Mouse (Mus musculus) heart, embryonic 13.5 days (tissue): Measurements from ENCODE around the gene Bend6. TPM values are rescaled to one million over a fixed set of nuclear protein-coding genes. Genes with fewer than 3 reads are reported as not detected.
A peak's percentile ranks its signal among the peaks of the same experiment; 100 is the strongest.

Experiments
- ATAC-seq: fragments of 200-750 bp; cut with Nextera tagmentation; 2 replicates; pipeline ENCODE4 v1.8.0; 2017; ENCODE audit warnings: moderate TSS enrichment; ENCODE audit not compliant: insufficient number of reproducible peaks, low FRiP score, low TSS enrichment; ENCODE audit errors: extremely low read depth
- H3K27ac ChIP-seq: fragments of 300-500 bp; sonication (generic); replicated peaks from 2 replicates; pipeline ENCODE4 v1.5.1; 2015; ENCODE audit warnings: moderate library complexity, mild to moderate bottlenecking, inconsistent platforms
- H3K27me3 ChIP-seq: fragments of 300-500 bp; sonication (generic); replicated peaks from 2 replicates; pipeline ENCODE4 v1.6.1; 2015; ENCODE audit warnings: mild to moderate bottlenecking, inconsistent platforms
- H3K36me3 ChIP-seq: fragments of 300-500 bp; sonication (generic); 2 replicates; pipeline ENCODE4 v1.6.1; 2015; ENCODE audit warnings: mild to moderate bottlenecking, inconsistent platforms
- H3K4me1 ChIP-seq: fragments of 300-500 bp; sonication (generic); 2 replicates; pipeline ENCODE4 v1.6.1; 2015; ENCODE audit warnings: inconsistent platforms
- H3K4me2 ChIP-seq: fragments of 300-500 bp; sonication (generic); 2 replicates; pipeline ENCODE4 v1.6.1; 2015; ENCODE audit warnings: inconsistent platforms, mild to moderate bottlenecking, moderate library complexity
- H3K4me3 ChIP-seq: fragments of 300-500 bp; sonication (generic); 2 replicates; pipeline ENCODE4 v1.5.1; 2015; ENCODE audit warnings: moderate library complexity, mild to moderate bottlenecking, inconsistent platforms
- H3K9ac ChIP-seq: fragments of 300-500 bp; sonication (generic); 2 replicates; pipeline ENCODE4 v1.6.1; 2015; ENCODE audit warnings: inconsistent platforms, mild to moderate bottlenecking, moderate library complexity
- H3K9me3 ChIP-seq: fragments of 300-500 bp; sonication (generic); 2 replicates; pipeline ENCODE4 v1.6.1; 2016; ENCODE audit warnings: inconsistent platforms
- WGBS: fragments of 180-500 bp; shearing (Covaris S2); methylation state at CpG from one replicate; pipeline ENCODE4 v1.1.7; 2015; ENCODE audit warnings: mixed read lengths; 5-methylcytosine and 5-hydroxymethylcytosine counted together
- polyA plus RNA-seq: library from polyadenylated mRNA; unstranded; fragments of >200 nt; fragmentation: Nextera tagmentation; extraction: Ambion mirVana; gene quantifications from 2 replicates; pipeline ENCODE4 v1.2.1, GENCODE M21; 2015

Gene Bend6
- polyA plus RNA-seq, 1 experiment from 2014 or later, result 4.4 TPM

DNA sequence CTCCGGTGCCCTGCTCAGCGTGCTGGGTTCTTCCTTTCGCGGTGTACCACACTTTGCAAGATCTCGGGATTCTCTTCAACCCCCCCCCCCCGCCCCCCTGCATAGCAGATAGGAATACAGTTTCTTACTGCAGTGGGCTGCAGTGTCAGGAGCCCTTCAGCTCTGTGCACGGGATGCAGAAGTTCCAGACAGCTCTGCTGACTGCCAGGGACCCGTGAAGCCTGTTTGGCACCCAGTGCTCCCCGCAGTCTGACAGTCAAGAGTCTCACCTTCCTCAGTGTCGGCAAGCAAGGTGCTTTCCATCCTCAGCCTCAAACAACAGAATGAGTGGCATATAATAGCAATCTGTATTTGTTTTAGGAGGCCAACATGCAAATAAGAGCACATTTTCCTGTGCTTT is 1.4 kb downstream of the Bend6 start:
- Histone ChIP-seq H3K27me3 (peaks cover 42% of the 10 kb centered on the region), H3K9me3 (no peaks in the 10 kb centered on the region), H3K4me3 (no peak overlapping the region), H3K36me3 (no peaks in the 10 kb centered on the region), H3K9ac (no peak overlapping the region), H3K4me1 (peaks cover 32% of the 10 kb centered on the region), H3K4me2 (no peak overlapping the region), H3K27ac (no peak overlapping the region)
- WGBS, result 29% methylated on average over 10 of the region's 10 CpGs
- ATAC-seq, result no peak

GRCm38 (mm10) chr1:33903587-33903986 is 4.0 kb downstream of the Bend6 start:
- no peaks in the 10 kb centered on the region for H3K36me3 ChIP-seq
- no peaks in the 10 kb centered on the region for H3K9me3 ChIP-seq
- peaks cover 14% of the 10 kb centered on the region for H3K4me1 ChIP-seq
- H3K27me3 ChIP-seq, result peaks cover 29% of the 10 kb centered on the region
- peak overlapping the region; percentile 64 for H3K9ac ChIP-seq
- peak overlapping the region; percentile 57 for H3K4me2 ChIP-seq
- WGBS, result 17% methylated on average over 9 of the region's 9 CpGs
- no peak overlapping the region for H3K27ac ChIP-seq
- peak overlapping the region; percentile 31; the same call in 1 of the 2 replicates for H3K4me3 ChIP-seq
- no peak for ATAC-seq

- Histone ChIP-seq H3K4me1 (peaks cover 22% of the 10 kb centered on the region), H3K9me3 (no peaks in the 10 kb centered on the region), H3K36me3 (no peaks in the 10 kb centered on the region), H3K4me2 (no peak overlapping the region), H3K27me3 (0 out of 2 replicates have a peak, but pooled peaks cover 6% of the 10 kb centered on the region), H3K4me3 (no peak overlapping the region), H3K27ac (no peak overlapping the region), H3K9ac (no peak overlapping the region)
- 67% methylated on average over 8 of the region's 8 CpGs for WGBS
- no peak for ATAC-seq
These were observed 7.4 kb downstream of the Bend6 start for GRCm38 (mm10) chr1:33900175-33900574.

DNA sequence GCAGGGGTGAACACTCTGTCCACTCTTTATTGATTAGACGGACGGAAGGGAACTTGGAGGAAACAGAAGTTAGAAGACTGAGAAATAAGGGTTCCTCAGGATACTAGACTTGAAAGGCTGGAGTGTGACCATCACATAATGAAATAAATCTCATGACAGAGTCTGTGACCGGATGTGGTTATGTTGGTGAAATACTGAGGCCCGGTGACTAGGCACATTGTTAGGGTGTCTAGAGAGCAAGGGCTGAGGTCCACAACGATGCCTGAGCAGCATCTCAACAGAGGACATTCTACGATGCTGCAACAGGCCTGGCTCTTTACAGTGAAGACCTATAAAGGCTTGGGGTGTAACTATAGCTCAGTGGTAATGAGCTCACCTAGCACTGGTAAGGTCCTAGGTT is 9.2 kb downstream of the Bend6 start:
- no peak overlapping the region for H3K4me2 ChIP-seq
- ATAC-seq, result no peak
- no peaks in the 10 kb centered on the region for H3K36me3 ChIP-seq
- H3K9ac ChIP-seq, result no peak overlapping the region
- WGBS, result 80% methylated on average over 6 of the region's 6 CpGs
- H3K27me3 ChIP-seq, result no peaks in the 10 kb centered on the region
- no peak overlapping the region for H3K4me3 ChIP-seq
- H3K4me1 ChIP-seq, result peaks cover 19% of the 10 kb centered on the region
- H3K27ac ChIP-seq, result no peak overlapping the region
- H3K9me3 ChIP-seq, result no peaks in the 10 kb centered on the region

- no peak overlapping the region for H3K4me2 ChIP-seq
- 75% methylated on average over 11 of the region's 11 CpGs for WGBS
- H3K4me3 ChIP-seq, result no peak overlapping the region
- no peaks in the 10 kb centered on the region for H3K27me3 ChIP-seq
- H3K9me3 ChIP-seq, result no peaks in the 10 kb centered on the region
- no peak overlapping the region for H3K27ac ChIP-seq
- H3K9ac ChIP-seq, result no peak overlapping the region
- no peak for ATAC-seq
- peaks cover 19% of the 10 kb centered on the region for H3K4me1 ChIP-seq
- H3K36me3 ChIP-seq, result no peaks in the 10 kb centered on the region
These were observed 10.2 kb downstream of the Bend6 start for GRCm38 (mm10) chr1:33897426-33897825.

DNA sequence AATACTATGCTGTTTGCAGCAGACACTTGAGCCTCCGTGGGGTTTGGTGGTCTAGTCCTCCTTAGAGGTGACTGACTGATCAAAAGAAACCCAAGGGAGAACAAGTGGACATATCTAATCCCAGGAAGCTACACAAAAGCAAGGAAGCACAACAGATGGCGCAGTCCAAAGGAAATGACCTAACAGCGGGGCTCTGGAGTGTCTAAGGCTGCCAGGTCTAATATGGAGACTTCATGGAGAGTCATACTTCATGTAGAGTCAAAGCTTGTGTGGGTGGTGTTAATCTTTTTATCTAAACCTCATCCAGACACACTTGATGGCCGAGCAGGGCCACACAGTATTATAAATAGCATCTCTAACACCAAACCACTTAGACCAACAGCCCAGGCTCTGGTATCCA is 10.9 kb downstream of the Bend6 start:
- Histone ChIP-seq H3K4me1 (peaks cover 19% of the 10 kb centered on the region), H3K27me3 (no peaks in the 10 kb centered on the region), H3K36me3 (no peaks in the 10 kb centered on the region), H3K9me3 (no peaks in the 10 kb centered on the region), H3K4me3 (no peak overlapping the region), H3K4me2 (no peak overlapping the region), H3K27ac (peak overlapping the region; percentile 50; the same call in 1 of the 2 replicates), H3K9ac (no peak overlapping the region)
- no peak for ATAC-seq
- WGBS, result 50% methylated on average over 4 of the region's 4 CpGs

DNA sequence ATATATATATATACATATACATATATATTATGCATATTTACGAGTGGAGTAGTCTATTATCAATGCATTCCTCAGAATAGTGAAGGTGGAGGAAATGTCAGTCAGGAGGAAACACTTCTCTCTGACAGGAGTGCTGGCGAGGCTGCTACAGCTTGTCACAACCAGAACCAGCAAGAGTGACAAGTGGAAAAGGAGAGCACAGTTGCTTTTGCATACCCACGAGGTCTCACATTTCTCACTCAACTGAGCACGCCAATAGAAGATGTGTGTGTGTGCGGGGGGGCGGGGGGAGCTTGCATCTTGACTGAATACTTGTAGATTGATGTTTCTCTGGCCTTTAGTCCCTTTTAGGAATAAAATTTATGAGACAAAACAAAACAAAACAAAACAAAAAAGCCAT is 11.5 kb downstream of the Bend6 start:
- Histone ChIP-seq H3K36me3 (no peaks in the 10 kb centered on the region), H3K4me1 (peaks cover 19% of the 10 kb centered on the region), H3K27ac (no peak overlapping the region), H3K27me3 (no peaks in the 10 kb centered on the region), H3K9ac (no peak overlapping the region), H3K4me3 (no peak overlapping the region), H3K4me2 (no peak overlapping the region), H3K9me3 (no peaks in the 10 kb centered on the region)
- 41% methylated on average over 6 of the region's 6 CpGs for WGBS
- no peak for ATAC-seq

DNA sequence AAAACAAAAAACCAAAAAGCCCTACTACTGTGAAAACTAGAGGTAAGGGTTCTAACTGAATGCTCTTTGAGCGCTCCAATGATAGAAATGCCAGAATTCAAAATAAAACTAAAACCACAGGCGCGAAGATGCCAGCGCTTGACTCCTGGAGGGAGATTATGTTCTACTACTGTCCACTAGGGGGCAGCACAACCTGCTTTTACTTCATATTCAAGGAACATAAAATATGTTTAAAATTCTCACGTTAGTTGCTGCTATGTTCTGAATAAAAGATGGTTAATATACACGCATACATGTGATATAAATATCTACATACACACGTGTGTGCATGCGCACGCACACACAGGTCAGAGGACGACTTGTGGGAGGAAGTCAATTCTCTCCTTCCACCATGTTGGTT is 14.8 kb downstream of the Bend6 start:
- H3K36me3 ChIP-seq, result no peaks in the 10 kb centered on the region
- ATAC-seq, result no peak
- no peaks in the 10 kb centered on the region for H3K9me3 ChIP-seq
- WGBS, result 56% methylated on average over 10 of the region's 10 CpGs
- no peaks in the 10 kb centered on the region for H3K27me3 ChIP-seq
- H3K4me3 ChIP-seq, result no peak overlapping the region
- no peak overlapping the region for H3K9ac ChIP-seq
- H3K27ac ChIP-seq, result no peak overlapping the region
- H3K4me2 ChIP-seq, result no peak overlapping the region
- peaks cover 17% of the 10 kb centered on the region for H3K4me1 ChIP-seq

DNA sequence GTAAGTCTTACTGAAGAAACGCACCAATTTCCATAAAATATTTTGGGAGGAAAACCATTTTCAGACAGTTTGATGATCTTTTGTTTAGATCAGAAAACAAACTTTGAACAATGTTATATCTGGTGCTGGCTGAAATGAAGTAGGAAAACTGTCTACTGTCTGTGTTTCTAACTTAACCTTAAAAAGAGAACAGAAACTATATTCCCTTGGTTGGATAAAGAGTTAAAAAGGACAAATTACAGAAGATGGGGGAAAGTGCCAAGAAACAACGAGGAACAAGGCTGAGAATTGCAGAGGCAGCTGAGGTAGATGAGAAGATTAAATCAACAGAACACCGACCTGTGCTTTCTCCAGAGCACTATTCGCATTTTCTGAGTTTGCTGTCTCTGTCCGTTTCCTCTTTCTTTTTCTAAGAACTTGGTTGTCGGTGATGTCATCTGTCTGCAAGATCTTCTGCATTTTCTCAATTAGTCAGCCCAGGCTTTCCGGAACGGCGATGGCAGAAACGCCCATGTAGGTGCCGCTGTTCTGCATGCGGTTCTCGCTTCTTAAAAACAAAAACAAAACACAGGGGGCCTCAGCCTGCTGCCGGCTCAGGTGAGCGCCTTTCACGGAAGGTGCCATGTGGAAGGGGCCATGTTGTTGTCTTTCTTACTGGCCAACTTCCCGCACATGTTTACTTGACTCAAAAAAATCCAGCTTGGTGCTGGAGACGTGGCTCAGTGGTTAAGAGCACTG is 24.3 kb downstream of the Bend6 start:
- no peaks in the 10 kb centered on the region for H3K9me3 ChIP-seq
- H3K27ac ChIP-seq, result no peak overlapping the region
- peak overlapping the region; percentile 66 for H3K9ac ChIP-seq
- peak overlapping the region; percentile 66 for H3K4me2 ChIP-seq
- no peaks in the 10 kb centered on the region for H3K36me3 ChIP-seq
- H3K27me3 ChIP-seq, result no peaks in the 10 kb centered on the region
- no peak for ATAC-seq
- H3K4me1 ChIP-seq, result no peaks in the 10 kb centered on the region
- WGBS, result 11% methylated on average over 18 of the region's 18 CpGs
- peak overlapping the region; percentile 44 for H3K4me3 ChIP-seq

GRCm38 (mm10) chr1:33878170-33878569 is 29.4 kb downstream of the Bend6 start:
- no peak overlapping the region for H3K27ac ChIP-seq
- H3K36me3 ChIP-seq, result no peaks in the 10 kb centered on the region
- ATAC-seq, result no peak
- H3K4me3 ChIP-seq, result no peak overlapping the region
- H3K9ac ChIP-seq, result no peak overlapping the region
- no peaks in the 10 kb centered on the region for H3K4me1 ChIP-seq
- H3K9me3 ChIP-seq, result no peaks in the 10 kb centered on the region
- no peaks in the 10 kb centered on the region for H3K27me3 ChIP-seq
- WGBS, result 62% methylated on average over 7 of the region's 7 CpGs
- H3K4me2 ChIP-seq, result no peak overlapping the region

GRCm38 (mm10) chr1:33876416-33876815 is 31.2 kb downstream of the Bend6 start:
- Histone ChIP-seq H3K27ac (no peak overlapping the region), H3K36me3 (no peaks in the 10 kb centered on the region), H3K9ac (no peak overlapping the region), H3K9me3 (no peaks in the 10 kb centered on the region), H3K27me3 (no peaks in the 10 kb centered on the region), H3K4me1 (no peaks in the 10 kb centered on the region), H3K4me3 (no peak overlapping the region), H3K4me2 (no peak overlapping the region)
- ATAC-seq, result no peak
- WGBS, result 72% methylated on average over 3 of the region's 3 CpGs

GRCm38 (mm10) chr1:33875691-33876090 is 31.9 kb downstream of the Bend6 start:
- Histone ChIP-seq H3K36me3 (no peaks in the 10 kb centered on the region), H3K4me3 (no peak overlapping the region), H3K4me2 (no peak overlapping the region), H3K9me3 (no peaks in the 10 kb centered on the region), H3K27ac (no peak overlapping the region), H3K9ac (no peak overlapping the region), H3K27me3 (no peaks in the 10 kb centered on the region), H3K4me1 (no peaks in the 10 kb centered on the region)
- ATAC-seq, result no peak
- WGBS, result 48% methylated on average over 6 of the region's 6 CpGs
